Mouse (Mus musculus) C2C12 (cell line): ENCODE measurements around the gene Lmln. TPM values are rescaled to one million over a fixed set of nuclear protein-coding genes. Genes with fewer than 3 reads are reported as not detected.
"Not testable (repeated sequence)": the region's sequence is repeated elsewhere in the genome, so short reads cannot be mapped to it uniquely, and the experiment has no call there.

ENCODE experiments used
- H3K27me3 ChIP-seq: one replicate; pipeline ENCODE4 v1.6.1; 2011; ENCODE audit not compliant: control insufficient read depth, insufficient read depth, insufficient read length
- H3K36me3 ChIP-seq: one replicate; pipeline ENCODE4 v1.6.1; 2011; ENCODE audit not compliant: control insufficient read depth, insufficient read depth
- H3K4me3 ChIP-seq: one replicate; pipeline ENCODE4 v1.5.1; 2011; ENCODE audit warnings: mild to moderate bottlenecking, control low read depth; ENCODE audit not compliant: poor library complexity, insufficient read depth, severe bottlenecking
- H3K79me2 ChIP-seq: one replicate; pipeline ENCODE4 v1.6.1; 2011; ENCODE audit not compliant: control insufficient read depth, insufficient read depth
- H3K79me3 ChIP-seq: one replicate; pipeline ENCODE4 v1.6.1; 2011; ENCODE audit warnings: low read depth, control low read depth
- H3ac ChIP-seq: one replicate; pipeline ENCODE3; 2011; ENCODE audit warnings: low read depth; ENCODE audit not compliant: control insufficient read depth, insufficient read length
- CEBPB ChIP-seq: IDR thresholded peaks from one replicate; pipeline ENCODE4 v1.6.1; 2011; ENCODE audit warnings: low read depth, mild to moderate bottlenecking, control low read depth, moderate library complexity
- CTCF ChIP-seq: IDR thresholded peaks from one replicate; pipeline ENCODE4 v1.5.1; 2011; ENCODE audit not compliant: control insufficient read depth, insufficient read depth, insufficient read length
- FOSL1 ChIP-seq: IDR thresholded peaks from one replicate; pipeline ENCODE4 v1.8.0; 2011; ENCODE audit warnings: mild to moderate bottlenecking, low read length; ENCODE audit not compliant: poor library complexity, insufficient read depth, severe bottlenecking
- MAX ChIP-seq: IDR thresholded peaks from one replicate; pipeline ENCODE4 v1.6.1; 2011; ENCODE audit warnings: mild to moderate bottlenecking, control low read depth
- MYOD1 ChIP-seq: IDR thresholded peaks from one replicate; pipeline ENCODE4 v1.6.1; 2011; ENCODE audit warnings: low read depth; ENCODE audit not compliant: control insufficient read depth, insufficient read length
- MYOG ChIP-seq: IDR thresholded peaks from one replicate; pipeline ENCODE4 v1.6.1; 2011; ENCODE audit not compliant: control insufficient read depth, insufficient read length; ENCODE audit errors: extremely low read depth
- USF1 ChIP-seq: IDR thresholded peaks from one replicate; pipeline ENCODE4 v1.6.1; 2011; ENCODE audit warnings: low read depth, mild to moderate bottlenecking, control low read depth, moderate library complexity
- microRNA-seq: library from miRNA; unstranded; fragments of <30 nt; microRNA quantifications from one replicate; pipeline ENCODE4, GENCODE M21; 2019; ENCODE audit warnings: borderline microRNAs expressed
- polyA plus RNA-seq: library from polyadenylated mRNA; unstranded; fragments of >200 nt; fragmentation: generic; extraction: Trizol; gene quantifications from one replicate; pipeline ENCODE4 v1.2.1, GENCODE M21; 2012; ENCODE audit warnings: missing spikeins

The Lmln gene
- polyA plus RNA-seq, 1 experiment = 1.2 TPM

- no peaks in the 10 kb centered on the region for H3K79me2 ChIP-seq
- no peak for TF ChIP-seq USF1
- no peaks in the 10 kb centered on the region for H3K36me3 ChIP-seq
- H3K27me3 ChIP-seq = no peaks in the 10 kb centered on the region
- no peaks in the 10 kb centered on the region for H3K79me3 ChIP-seq
- no peak overlapping the region for H3K4me3 ChIP-seq
- no peak overlapping the region for H3ac ChIP-seq
Observed at GRCm38 (mm10) chr16:33169471-33170034, 107.2 kb downstream of the Lmln start.

GRCm38 (mm10) chr16:33170716-33171587 is 108.6 kb downstream of the Lmln start:
- Histone ChIP-seq H3K27me3 (no peaks in the 10 kb centered on the region), H3ac (no peak overlapping the region), H3K36me3 (no peaks in the 10 kb centered on the region), H3K4me3 (no peak overlapping the region), H3K79me2 (no peaks in the 10 kb centered on the region), H3K79me3 (no peaks in the 10 kb centered on the region)
- TF ChIP-seq MYOD1 (no peak), CTCF (no peak), MYOG (no peak), MAX (no peak), CEBPB (no peak), FOSL1 (no peak), USF1 (no peak)

- H3K27me3 ChIP-seq = no peaks in the 10 kb centered on the region
- TF ChIP-seq CTCF (no peak), MYOD1 (no peak), FOSL1 (no peak), MAX (no peak), USF1 (no peak), CEBPB (no peak), MYOG (no peak)
- H3K79me2 ChIP-seq = no peaks in the 10 kb centered on the region
- H3K79me3 ChIP-seq = no peaks in the 10 kb centered on the region
- no peaks in the 10 kb centered on the region for H3K36me3 ChIP-seq
- H3K4me3 ChIP-seq = no peak overlapping the region
- no peak overlapping the region for H3ac ChIP-seq
Observed at GRCm38 (mm10) chr16:33171800-33172199, 109.5 kb downstream of the Lmln start.

- Histone ChIP-seq H3K27me3 (no peaks in the 10 kb centered on the region), H3K79me2 (no peaks in the 10 kb centered on the region), H3K36me3 (no peaks in the 10 kb centered on the region), H3K4me3 (no peak overlapping the region), H3K79me3 (no peaks in the 10 kb centered on the region), H3ac (no peak overlapping the region)
- TF ChIP-seq FOSL1 (no peak), MYOG (no peak), MAX (no peak), CTCF (no peak), CEBPB (no peak), USF1 (no peak), MYOD1 (no peak)
Observed at GRCm38 (mm10) chr16:33173151-33173550, 110.8 kb downstream of the Lmln start.

- Histone ChIP-seq H3K4me3 (no peak overlapping the region), H3K36me3 (no peaks in the 10 kb centered on the region), H3K27me3 (no peaks in the 10 kb centered on the region), H3K79me3 (no peaks in the 10 kb centered on the region), H3ac (no peak overlapping the region), H3K79me2 (no peaks in the 10 kb centered on the region)
- TF ChIP-seq MAX (no peak), MYOG (no peak), FOSL1 (no peak), MYOD1 (no peak), USF1 (no peak), CEBPB (no peak), CTCF (no peak)
Observed at GRCm38 (mm10) chr16:33174695-33175094, 112.4 kb downstream of the Lmln start.

GRCm38 (mm10) chr16:33176831-33177230 is 114.5 kb downstream of the Lmln start:
- not testable (repeated sequence) for H3K4me3 ChIP-seq, H3K79me3 ChIP-seq, H3K36me3 ChIP-seq, H3ac ChIP-seq, H3K27me3 ChIP-seq, H3K79me2 ChIP-seq

Small RNA genes lying within 50 kb of the gene (microRNA-seq; reads per million reads assigned to microRNA genes)
- gene Gm22231 = not detected
- gene Mir1947 = 2.1 reads per million, percentile 40 among the genes with 10 or more reads in this experiment

Other genes starting within 250 kb of the Lmln start
- 16.8 TPM for gene Fyttd1, start 185.0 kb upstream of the Lmln start, polyA plus RNA-seq
- 22.1 TPM for gene Rubcn, start 184.8 kb upstream of the Lmln start, polyA plus RNA-seq
- 6.7 TPM for gene Lrch3, start 148.4 kb upstream of the Lmln start, polyA plus RNA-seq
- 0.92 TPM for gene Iqcg, start 6.3 kb upstream of the Lmln start, polyA plus RNA-seq
- gene Rpl35a, start 6.1 kb upstream of the Lmln start, polyA plus RNA-seq = 3,163 TPM
- gene Osbpl11, start 122.5 kb downstream of the Lmln start, polyA plus RNA-seq = 8.3 TPM
- gene Snx4, start 188.9 kb downstream of the Lmln start, polyA plus RNA-seq = 22.1 TPM